Mouse (Mus musculus) E14TG2a.4 (cell line): ENCODE data around the gene Mup6.

Source experiments
- H3K27me3 ChIP-seq: 2 replicates; pipeline ENCODE4 v1.6.1; 2014; ENCODE audit warnings: low read length, control low read depth; ENCODE audit not compliant: insufficient read depth
- H3K36me3 ChIP-seq: 2 replicates; pipeline ENCODE4 v1.6.1; 2014; ENCODE audit warnings: low read length, control low read depth; ENCODE audit not compliant: insufficient read depth
- H3K4me1 ChIP-seq: replicated peaks from 2 replicates; pipeline ENCODE4 v1.6.1; 2014; ENCODE audit warnings: low read depth, low read length, control low read depth
- H3K4me3 ChIP-seq: replicated peaks from 2 replicates; pipeline ENCODE4 v1.5.1; 2014; ENCODE audit warnings: mild to moderate bottlenecking, low read length
- H3K9me3 ChIP-seq: 2 replicates; pipeline ENCODE4 v1.6.1; 2014; ENCODE audit warnings: low read length, control low read depth
- CTCF ChIP-seq: conservative IDR thresholded peaks from 2 replicates; pipeline ENCODE4 v1.5.1; 2014; ENCODE audit warnings: low read length
- NANOG ChIP-seq: IDR thresholded peaks from 2 replicates; pipeline ENCODE4 v1.6.1; 2014; ENCODE audit warnings: borderline replicate concordance, low read length, mixed read lengths
- POU5F1 ChIP-seq: IDR thresholded peaks from 2 replicates; pipeline ENCODE4 v1.6.1; 2014; ENCODE audit warnings: low read length, borderline replicate concordance

Gene Mup6

DNA sequence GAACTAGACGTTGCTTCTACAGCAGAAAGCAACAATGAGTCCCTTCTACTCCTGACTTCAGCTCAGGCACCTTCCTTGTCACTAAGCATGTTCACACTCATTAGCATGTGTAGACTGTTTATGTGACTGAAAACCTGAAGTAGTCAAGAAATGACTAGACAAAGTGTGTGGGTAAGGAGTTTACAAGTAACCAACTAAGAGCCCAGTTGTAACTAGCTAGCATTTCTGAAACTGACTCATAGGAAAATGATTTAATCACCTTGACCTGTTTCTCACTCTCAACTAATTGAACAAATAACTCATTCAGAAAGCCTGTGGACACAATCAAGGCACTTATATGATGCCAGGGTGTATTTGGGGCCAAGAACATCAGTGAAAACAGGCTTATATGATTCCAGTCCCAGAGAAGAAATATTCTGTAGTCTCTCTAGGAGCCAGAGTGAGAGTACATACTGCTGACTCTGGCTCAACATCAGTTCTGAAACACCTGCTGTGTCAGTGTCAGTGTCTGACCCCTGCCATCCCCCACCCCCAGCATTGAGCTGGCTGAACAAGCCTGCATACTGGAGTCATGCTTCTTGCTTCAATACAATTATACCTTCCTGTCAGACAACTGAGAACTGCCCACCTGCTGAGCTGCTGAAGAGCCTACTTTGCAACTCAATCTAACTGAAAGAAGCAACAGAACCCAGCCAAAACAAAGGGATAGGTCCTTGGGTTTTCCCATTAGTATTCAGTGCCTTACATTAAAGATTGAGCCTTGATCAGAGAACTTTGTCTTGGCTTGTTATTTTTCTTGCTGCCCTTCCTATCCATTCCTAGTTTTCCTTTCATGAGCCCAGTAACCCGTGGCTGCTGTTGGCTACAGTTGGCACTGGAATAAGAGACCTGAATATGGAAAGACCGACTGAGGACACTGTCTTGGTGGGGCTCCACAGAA, at the start of gene Mup6:
Mup6 (plus strand) TSS at position 890 of the 940 bp plus-strand sequence.
- no peaks in the 10 kb centered on the region for H3K9me3 ChIP-seq
- peak within 1 kb of the TSS; percentile 60 for H3K4me3 ChIP-seq
- H3K27me3 ChIP-seq = no peaks in the 10 kb centered on the region
- no peaks in the 10 kb centered on the region for H3K36me3 ChIP-seq
- TF ChIP-seq NANOG = peak; percentile 91
- TF ChIP-seq CTCF = no peak
- H3K4me1 ChIP-seq = peaks cover 25% of the 10 kb centered on the region

DNA sequence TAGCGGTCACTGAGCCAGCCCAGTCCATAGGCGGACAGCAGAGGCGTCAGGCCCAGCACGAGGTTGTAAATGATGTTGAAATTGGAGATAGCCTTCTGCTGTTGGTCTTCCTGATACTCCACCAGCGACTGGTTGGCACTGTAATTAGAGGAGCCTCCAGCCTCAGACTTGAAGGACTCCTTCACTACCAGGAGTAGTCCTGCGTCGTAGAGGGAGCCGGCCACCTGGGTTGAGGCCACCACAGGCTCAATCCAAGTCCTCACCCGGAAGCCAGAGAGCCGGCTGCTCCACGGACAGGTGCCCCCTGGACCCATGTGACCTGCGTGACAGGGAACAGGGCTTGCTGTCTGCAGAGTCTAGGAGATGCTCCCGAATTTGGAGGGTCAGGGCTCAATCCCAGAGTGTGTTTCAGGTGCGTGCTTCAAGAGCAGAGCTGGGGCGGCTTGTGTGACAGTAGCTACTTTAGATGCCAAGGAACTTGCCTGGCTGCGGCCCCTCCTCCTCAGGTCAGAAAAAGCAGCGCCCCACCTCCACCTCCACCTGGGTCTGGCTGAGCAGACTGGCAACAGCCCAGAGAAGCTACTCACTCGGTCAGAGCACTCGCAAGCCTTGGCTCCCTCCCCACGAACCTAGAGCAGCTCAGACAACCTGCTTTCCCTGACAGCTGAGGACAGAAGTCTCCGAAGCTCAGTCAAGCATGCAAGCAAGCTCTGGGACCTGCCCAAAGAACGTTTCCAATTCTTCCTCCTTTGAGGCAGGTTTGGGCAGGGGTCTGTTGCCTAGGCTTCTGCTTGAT, 49.3 kb upstream of the Mup6 start, which contains the start of gene Slc46a2:
Slc46a2 (minus strand) TSS at position 449 of the 796 bp plus-strand sequence.
- no peaks in the 10 kb centered on the region for H3K9me3 ChIP-seq
- H3K4me1 ChIP-seq = peaks cover 30% of the 10 kb centered on the region
- H3K4me3 ChIP-seq = peak within 1 kb of the TSS; percentile 71
- H3K27me3 ChIP-seq = peaks cover 40% of the 10 kb centered on the region
- no peaks in the 10 kb centered on the region for H3K36me3 ChIP-seq
- TF ChIP-seq NANOG = no peak
- no peak for TF ChIP-seq CTCF
- TF ChIP-seq POU5F1 = no peak

DNA sequence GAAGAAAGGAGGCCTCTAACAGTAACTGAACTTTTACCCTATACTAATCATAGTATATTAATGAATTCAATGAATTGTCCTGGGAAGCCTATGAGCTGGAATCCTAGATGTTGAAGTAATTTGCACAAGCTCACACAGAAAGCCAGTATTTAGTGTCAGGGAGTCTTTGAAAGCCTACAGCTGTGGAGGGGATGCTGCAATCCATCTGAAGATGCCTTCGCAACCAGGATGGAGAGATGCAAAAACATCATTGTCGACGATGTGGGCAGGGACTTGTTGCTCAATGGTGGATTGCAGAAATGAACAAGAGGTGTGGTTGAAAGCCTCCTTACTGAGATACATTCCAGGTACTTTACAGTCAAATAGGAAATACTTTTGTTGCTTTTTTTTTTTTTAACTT, 46.1 kb upstream of the Mup6 start:
- peaks cover 33% of the 10 kb centered on the region for H3K27me3 ChIP-seq
- no peaks in the 10 kb centered on the region for H3K36me3 ChIP-seq
- H3K4me1 ChIP-seq = peaks cover 20% of the 10 kb centered on the region
- H3K4me3 ChIP-seq = no peak overlapping the region
- TF ChIP-seq POU5F1 = no peak
- no peak for TF ChIP-seq CTCF
- no peak for TF ChIP-seq NANOG
- H3K9me3 ChIP-seq = no peaks in the 10 kb centered on the region

DNA sequence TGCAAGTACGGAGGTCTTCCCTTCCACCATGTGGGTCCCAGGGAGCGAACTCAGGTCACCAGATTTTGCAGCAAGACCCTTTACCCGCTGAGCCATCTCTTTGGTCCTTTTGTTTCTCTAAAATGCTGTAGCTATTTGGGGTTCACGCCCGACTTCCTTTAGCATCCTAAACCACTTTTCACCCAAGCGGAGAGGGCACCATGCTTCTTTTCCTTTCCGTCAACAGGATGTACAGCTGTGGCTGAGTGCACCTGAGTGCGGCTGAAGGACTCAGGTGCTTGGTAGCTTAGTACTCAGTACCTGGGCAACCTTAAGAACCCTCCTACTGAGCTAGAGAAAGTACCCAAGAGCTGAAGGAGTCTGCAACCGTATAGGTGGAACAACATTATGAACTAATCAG, 39.0 kb upstream of the Mup6 start:
- 0 out of 2 replicates have a peak, but pooled peaks cover 6% of the 10 kb centered on the region for H3K27me3 ChIP-seq
- peaks cover 17% of the 10 kb centered on the region for H3K4me1 ChIP-seq
- no peak overlapping the region for H3K4me3 ChIP-seq
- no peaks in the 10 kb centered on the region for H3K36me3 ChIP-seq
- no peaks in the 10 kb centered on the region for H3K9me3 ChIP-seq
- TF ChIP-seq POU5F1 (no peak), NANOG (no peak), CTCF (no peak)

DNA sequence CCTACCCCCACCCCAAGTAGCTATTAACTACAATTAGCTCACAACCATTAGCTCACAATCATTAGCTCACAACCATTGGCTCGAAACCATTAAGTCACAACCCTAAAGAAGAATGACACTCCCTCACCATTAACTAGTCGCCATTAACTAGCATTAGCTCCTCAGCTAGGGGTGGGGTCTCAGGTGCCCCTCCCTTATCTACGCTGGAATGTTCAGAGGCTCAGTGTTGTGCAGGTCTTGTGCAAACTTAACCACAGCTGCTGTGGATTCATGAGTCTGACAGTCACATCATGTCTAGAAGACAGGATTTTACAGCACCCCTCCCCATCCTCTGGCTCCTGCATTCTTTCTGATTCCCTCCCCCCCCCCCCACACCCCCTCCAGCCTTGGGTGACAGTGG, 36.4 kb upstream of the Mup6 start:
- TF ChIP-seq CTCF (no peak), POU5F1 (no peak), NANOG (no peak)
- Histone ChIP-seq H3K27me3 (0 out of 2 replicates have a peak, but pooled peaks cover 6% of the 10 kb centered on the region), H3K36me3 (no peaks in the 10 kb centered on the region), H3K4me1 (peaks cover 17% of the 10 kb centered on the region), H3K9me3 (no peaks in the 10 kb centered on the region), H3K4me3 (no peak overlapping the region)

DNA sequence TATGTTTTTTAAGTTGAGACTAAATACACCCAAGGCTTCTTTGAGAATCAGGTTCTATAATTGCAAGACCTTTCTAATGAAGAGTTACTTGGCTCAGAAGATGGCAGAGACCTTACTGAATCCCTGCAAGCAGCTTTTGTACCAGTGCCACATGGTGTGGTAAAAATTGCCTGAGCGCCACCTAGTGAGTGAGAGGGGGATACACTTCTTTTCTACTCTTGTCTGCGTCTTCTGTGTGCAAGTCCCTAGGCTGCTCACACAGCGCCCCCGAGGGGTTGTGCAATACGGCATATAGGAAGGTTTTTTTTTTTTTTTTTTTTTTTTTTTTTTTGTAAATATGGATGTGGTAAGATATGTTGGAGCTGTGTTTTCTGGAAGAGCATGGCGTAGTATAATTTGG, 35.7 kb upstream of the Mup6 start:
- Histone ChIP-seq H3K27me3 (0 out of 2 replicates have a peak, but pooled peaks cover under 1% of the 10 kb centered on the region), H3K9me3 (no peaks in the 10 kb centered on the region), H3K36me3 (no peaks in the 10 kb centered on the region), H3K4me1 (peaks cover 19% of the 10 kb centered on the region), H3K4me3 (no peak overlapping the region)
- peak; percentile 90 for TF ChIP-seq CTCF
- no peak for TF ChIP-seq NANOG

DNA sequence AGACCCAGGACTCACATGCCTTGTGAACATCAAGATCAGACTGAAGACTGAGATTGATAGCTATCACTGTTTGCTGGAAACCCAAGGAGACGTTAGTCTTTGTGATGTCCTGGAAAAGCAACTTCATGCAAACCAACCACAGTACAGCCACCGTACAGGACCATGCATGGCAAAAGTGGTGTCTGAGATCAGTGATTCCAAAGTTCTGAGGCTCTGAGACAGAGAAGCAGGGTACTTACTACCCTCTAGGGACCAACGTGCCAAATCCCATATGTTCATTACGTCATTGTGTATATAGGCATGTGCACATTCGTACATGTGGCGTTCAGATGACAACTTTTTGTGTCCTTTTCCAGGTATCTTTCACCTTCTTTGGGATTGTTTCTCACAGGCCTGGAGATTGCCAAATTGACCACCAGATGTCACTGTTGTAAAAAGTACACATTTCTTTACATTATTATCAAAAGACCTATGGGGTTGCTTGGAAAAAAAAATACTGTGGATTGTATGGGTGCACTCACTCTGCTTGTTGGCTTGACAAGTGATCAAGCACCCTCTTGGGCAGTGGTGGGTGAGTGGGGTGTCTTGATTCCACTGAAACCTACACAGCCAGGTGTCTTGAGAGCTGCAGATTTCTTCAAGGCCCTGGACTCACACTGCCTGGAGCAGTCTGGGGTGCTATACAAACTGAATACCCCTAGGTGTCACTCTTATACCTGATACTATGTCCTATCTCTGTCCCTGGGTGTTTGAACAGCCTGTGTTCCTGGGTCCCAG, 31.4 kb upstream of the Mup6 start:
- Histone ChIP-seq H3K4me3 (no peak overlapping the region), H3K36me3 (no peaks in the 10 kb centered on the region), H3K9me3 (no peaks in the 10 kb centered on the region), H3K27me3 (no peaks in the 10 kb centered on the region), H3K4me1 (peaks cover 7% of the 10 kb centered on the region)
- TF ChIP-seq NANOG = no peak
- peak; percentile 66 for TF ChIP-seq CTCF
- TF ChIP-seq POU5F1 = no peak
